Mouse (Mus musculus) inflammation-experienced regulatory T-cells, adult 6 months (primary cell): ENCODE results near the gene Hacl1. TPM values are rescaled to one million over a fixed set of nuclear protein-coding genes. Genes with fewer than 3 reads are reported as not detected.
"Not testable (repeated sequence)": the region's sequence is repeated elsewhere in the genome, so short reads cannot be mapped to it uniquely, and the experiment has no call there.

ENCODE experiments used
- ATAC-seq: one replicate; pipeline ENCODE4 v1.8.0; 2017
- polyA plus RNA-seq, 3 experiments: library from polyadenylated mRNA; unstranded; fragments of 100-300 nt; shearing (Covaris generic); gene quantifications; one replicate each; pipeline ENCODE4 v1.2.1; 2017

Hacl1 gene
- polyA plus RNA-seq, 3 experiments from 2014 or later = 23.5 to 36.6 (median 25.0) TPM

- no peak for ATAC-seq
Measured at GRCm38 (mm10) chr14:31630677-31631076, 10.4 kb downstream of the Hacl1 start.

DNA sequence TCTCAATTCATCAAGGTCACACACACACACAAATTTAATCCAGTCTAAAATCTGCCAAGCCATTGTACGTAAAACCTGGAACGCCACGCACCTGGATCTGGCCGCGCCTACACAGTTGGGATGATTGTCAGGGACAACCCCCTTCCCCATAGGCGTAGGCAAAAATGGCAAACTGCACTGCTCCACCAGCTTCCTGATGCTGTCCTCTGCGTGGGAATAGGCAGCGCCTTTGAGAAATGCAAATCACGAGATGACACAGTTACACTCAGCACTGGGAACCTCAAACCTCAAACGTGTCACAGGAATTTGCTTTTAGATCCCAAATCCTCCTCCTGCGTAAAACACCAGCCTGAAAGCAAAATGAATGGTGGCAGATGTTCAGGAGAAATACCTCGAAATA, 18.3 kb downstream of the Hacl1 start:
- no peak for ATAC-seq

GRCm38 (mm10) chr14:31620591-31621223, 20.4 kb downstream of the Hacl1 start:
- ATAC-seq = no peak

GRCm38 (mm10) chr14:31617997-31618396, 23.1 kb downstream of the Hacl1 start:
- no peak for ATAC-seq

GRCm38 (mm10) chr14:31617204-31617603, 23.9 kb downstream of the Hacl1 start:
- ATAC-seq = no peak

DNA sequence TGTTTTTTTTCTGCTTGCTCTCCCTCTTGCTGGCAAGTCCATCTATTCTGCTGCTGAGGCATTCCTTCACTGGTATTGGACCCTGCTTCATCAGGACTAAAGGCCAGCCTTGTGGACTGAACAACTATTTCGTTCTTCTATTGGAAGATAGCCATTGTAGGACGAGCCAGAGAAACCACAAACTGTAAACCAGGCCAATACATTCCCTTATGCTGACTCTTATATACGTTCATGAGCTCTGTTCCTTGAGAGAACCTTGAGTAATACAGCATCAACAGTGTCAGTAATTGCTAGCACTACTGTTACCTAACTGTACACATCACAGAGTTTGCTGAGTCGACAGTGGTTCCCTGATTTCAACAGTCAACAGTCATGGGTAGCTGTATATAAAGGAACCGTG, 27.4 kb downstream of the Hacl1 start:
- no peak for ATAC-seq

DNA sequence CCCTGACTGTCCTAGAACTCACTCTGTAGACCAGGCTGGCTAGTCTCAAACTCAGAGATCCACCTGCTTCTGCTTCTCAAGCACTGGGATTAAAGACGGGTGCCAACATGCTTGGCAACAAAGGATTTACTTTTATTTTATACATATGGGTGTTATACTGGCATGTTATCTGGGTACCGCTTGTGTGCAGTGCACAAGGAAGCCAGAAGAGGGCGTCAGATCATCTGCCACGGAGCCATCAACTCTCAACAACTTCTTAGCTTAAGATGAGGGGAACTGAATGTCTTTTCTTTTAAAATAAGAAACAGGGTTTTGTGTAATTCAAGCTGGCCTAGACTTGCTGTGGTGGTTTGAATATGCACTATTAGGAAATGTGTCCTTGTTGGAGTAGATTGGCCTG, 29.1 kb downstream of the Hacl1 start:
- ATAC-seq = no peak

- no peak for ATAC-seq
Measured at GRCm38 (mm10) chr14:31605514-31605913, 35.6 kb downstream of the Hacl1 start.

GRCm38 (mm10) chr14:31604916-31605315, 36.2 kb downstream of the Hacl1 start:
- ATAC-seq = no peak

DNA sequence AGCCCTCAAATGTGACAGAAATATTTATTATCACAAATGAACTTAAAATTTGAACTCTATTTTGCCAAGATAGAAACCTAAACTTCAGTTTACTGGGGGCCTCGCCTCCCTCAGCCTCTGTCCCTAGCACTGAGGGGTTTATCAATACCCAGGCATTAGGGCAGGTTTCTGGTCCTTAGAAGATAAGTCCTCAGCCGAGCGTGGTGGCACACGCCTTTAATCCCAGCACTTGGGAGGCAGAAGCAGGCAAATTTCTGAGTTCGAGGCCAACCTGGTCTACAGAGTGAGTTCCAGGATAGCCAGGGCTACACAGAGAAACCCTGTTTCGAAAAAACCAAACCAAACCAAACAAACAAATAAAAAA, 38.5 kb downstream of the Hacl1 start:
- not testable (repeated sequence) for ATAC-seq

GRCm38 (mm10) chr14:31601908-31602615, 39.0 kb downstream of the Hacl1 start:
- no peak for ATAC-seq

- no peak for ATAC-seq
Measured at GRCm38 (mm10) chr14:31597446-31597845, 43.6 kb downstream of the Hacl1 start.

DNA sequence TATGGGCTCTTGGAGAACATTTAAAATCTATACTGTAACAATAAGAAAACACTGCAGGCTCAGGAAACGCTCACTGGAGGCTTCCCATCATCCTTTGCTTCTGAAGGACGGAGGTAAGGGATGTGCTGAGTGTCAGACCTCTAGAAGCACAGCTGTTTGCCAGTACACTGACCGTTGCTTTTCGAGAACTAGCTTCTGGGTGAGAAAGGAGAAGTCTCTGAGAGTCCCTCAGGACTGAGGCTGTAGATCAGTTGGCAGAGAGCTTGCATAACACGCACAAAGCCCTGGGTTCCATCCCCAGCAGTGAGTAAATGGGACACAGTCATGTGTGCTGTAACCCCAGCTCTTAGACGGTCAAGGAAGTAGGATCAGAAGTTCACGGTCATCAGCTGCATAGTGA, 44.7 kb downstream of the Hacl1 start:
- ATAC-seq = no peak

DNA sequence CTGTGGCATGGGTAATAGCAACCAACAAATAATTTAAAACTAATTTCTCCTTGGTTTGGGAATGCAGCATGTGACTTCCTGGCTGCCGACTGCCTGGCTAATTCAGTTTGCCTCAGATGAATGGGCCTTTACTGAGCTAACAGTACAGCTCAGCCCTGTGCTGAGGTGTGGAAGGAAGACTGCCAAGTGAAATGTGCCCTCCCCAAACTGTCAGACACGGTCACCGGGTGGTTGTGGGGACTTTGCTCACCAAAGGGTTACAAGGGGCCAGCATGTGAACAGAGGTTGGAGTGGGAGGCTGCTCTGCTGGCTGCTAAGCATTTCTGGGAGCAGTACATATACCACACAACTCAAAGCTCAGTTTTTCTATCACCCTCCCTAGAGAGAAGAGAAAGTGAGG, 46.4 kb downstream of the Hacl1 start:
- ATAC-seq = no peak

- no peak for ATAC-seq
Measured at GRCm38 (mm10) chr14:31593036-31593435, 48.0 kb downstream of the Hacl1 start.

DNA sequence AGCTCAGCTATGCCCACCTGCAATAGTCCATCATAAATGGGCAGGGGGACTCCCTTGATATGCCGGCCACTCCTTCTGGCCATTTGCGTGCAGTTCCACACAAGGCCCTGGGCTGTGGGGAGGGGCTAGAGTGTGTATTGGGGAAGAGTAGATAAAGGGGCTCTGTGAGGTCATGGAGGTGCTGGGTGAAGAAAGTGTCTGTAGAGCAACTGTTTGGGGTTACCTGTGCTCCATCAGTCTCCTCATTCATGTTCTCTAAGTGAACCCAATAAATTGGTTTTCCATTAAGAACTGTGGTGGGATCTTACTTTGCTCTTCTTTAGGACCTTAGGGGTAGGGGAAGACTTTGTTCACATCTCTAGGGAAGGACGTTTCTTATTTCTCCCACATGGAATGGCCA, 49.8 kb downstream of the Hacl1 start, which contains the start of gene Colq:
Colq (minus strand) TSS at position 101 of the 400 bp plus-strand sequence.
- ATAC-seq = no peak

GRCm38 (mm10) chr14:31586451-31586850, 54.6 kb downstream of the Hacl1 start:
- no peak for ATAC-seq

- no peak for ATAC-seq
Measured at GRCm38 (mm10) chr14:31583082-31583481, 58.0 kb downstream of the Hacl1 start.

GRCm38 (mm10) chr14:31577966-31578735, 62.9 kb downstream of the Hacl1 start:
- ATAC-seq = no peak

DNA sequence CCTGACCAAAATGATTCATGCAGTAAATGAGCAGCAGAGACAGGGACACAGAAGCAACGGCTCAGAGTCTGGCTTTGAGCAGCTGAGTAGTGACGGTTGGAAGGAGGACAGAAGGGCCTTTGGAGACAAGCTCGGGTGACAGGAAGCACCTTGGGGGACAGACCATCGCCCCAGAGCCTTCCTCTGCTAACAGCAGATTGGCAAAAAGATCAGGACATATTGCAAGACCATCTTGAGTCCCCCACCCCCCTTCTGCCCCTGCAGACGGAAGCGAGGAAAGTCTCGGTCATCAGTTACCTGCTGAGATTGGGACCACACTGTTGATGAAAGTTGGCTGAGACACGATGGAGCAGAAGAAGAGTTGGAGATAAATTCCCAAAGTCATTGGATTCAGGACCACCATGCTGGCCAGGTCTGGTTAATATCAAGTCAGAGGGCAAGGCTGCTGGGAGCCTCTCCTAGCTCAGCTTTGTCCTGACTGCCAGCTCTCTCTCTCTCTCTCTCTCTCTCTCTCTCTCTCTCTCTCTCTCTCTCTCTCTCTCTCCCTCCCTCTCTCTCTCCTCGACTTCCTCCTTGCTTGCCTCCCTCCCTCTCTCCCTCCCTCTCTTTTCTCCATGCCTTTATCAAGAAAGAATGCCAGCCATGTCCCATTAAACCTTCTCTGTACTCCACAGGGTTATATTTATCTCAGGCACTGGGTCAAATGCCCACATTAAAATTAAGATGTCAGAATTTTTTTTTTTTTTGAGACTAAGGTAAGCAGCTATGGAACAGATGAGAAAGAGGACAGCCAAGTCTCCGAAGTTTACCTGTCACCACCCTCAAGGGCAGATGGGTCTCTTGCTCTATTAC, 64.0 kb downstream of the Hacl1 start:
- ATAC-seq = no peak

DNA sequence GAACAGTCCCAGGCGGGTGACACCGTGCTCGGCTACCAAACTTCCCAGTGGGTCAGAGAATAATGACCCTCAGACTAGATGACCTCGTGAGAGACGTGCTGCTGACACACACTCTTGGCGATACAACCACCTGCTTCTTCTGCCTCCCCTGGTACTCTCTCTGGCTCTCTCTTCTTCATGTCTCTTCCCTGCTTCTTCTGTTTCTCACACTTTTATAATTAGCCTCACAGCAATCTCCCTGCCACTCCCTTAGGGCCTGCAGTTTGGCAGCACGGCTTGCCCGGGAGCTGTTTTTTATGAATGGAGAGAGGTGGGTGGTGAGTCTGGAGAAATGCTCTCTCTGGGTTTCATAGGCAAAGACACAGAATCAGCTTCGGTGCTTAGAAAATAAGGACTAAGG, 65.2 kb downstream of the Hacl1 start:
- no peak for ATAC-seq

DNA sequence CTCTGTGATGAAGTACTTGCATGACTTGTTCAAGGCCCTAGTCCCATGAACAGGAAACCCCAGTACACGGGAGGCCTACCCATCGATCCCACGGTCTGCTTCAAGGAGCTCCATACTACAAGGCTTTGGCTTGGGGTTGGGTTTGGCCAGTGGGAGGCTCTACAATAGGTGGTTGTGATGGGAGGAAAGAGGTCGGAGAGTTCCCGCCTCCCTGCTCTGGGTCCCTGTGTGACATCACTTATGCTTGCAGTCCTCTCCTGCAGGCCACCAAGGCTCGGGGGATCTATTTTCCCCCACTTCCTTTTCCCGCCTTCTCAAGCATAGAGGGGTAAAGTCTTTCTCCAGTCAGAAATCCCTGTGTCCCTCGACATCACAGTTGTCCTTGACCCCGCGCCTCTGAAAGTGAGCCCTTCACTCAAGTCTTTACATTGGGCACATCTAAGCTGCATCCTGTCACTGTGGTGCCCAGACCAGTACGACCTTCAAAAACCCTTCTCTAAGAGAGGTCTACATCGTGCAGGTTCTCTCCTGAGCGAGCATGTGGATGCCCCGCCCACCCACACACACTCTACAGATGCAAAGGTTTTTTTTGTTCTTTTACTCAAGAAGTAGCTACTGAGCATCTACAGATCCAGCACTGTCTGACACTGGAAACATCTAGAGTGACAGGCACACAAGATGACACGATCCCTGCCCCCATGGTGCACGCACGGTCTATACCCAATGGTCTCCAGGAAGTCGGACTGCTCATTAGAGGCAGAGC, 66.0 kb downstream of the Hacl1 start:
- ATAC-seq = peak; percentile 25
